Mouse (Mus musculus) gonadal fat pad, adult 2 months (tissue): Measurements from ENCODE around the gene Zfp398. TPM values are rescaled to one million over a fixed set of nuclear protein-coding genes. Genes with fewer than 3 reads are reported as not detected.
A peak's percentile ranks its signal among the peaks of the same experiment; 100 is the strongest.
"Not testable (repeated sequence)": the region's sequence is repeated elsewhere in the genome, so short reads cannot be mapped to it uniquely, and the experiment has no call there.

ENCODE experiments used
- DNase-seq: peaks from one replicate; pipeline ENCODE4 v3.0.0-alpha.2; 2012; ENCODE audit warnings: low read depth
- polyA plus RNA-seq: library from polyadenylated mRNA; depleted of rRNA; stranded (reverse); fragments of >200 nt; gene quantifications from 2 replicates; pipeline ENCODE4 v1.2.3, GENCODE M21; 2012

Gene Zfp398
- polyA plus RNA-seq, 1 experiment: 7.7 TPM

DNA sequence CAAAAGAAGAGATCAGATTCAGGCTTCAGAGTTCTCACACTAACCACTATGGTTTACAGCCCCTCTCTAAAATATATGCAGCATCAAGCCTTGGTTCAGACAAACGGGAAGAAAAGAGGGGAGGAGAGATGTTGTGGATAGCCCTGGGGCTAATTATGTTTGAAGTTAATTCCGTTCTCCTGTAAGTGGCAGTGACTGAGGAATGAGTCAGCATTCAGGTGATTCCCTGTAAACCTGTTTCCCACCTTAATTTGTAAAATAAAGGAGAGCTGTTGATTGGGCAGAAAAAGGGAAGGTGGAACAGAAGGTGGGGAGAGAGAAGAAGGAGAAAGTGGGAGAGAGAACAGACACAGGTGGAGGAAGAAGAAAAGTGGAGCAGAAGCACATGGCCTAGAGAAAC lies 11.2 kb upstream of the Zfp398 start:
- DNase-seq: no peak

DNA sequence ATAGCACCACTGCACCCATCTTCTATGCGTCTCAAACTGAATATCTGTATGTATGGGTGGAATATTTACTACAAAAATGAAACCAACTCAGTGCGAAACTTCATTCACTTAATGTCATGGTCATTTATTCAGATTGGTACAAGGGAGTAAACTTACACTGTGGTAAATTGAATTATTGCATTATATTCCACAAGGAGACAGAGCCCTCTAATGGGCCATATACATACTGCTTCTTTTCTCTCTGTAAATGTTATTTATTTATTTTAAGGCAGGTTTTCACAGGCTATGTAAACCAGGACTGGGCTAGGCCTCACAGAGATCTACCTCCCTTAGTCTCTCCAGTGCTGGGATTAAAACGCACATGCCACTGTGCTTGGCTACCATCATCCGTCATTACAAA lies 8.0 kb upstream of the Zfp398 start:
- no peak for DNase-seq

DNA sequence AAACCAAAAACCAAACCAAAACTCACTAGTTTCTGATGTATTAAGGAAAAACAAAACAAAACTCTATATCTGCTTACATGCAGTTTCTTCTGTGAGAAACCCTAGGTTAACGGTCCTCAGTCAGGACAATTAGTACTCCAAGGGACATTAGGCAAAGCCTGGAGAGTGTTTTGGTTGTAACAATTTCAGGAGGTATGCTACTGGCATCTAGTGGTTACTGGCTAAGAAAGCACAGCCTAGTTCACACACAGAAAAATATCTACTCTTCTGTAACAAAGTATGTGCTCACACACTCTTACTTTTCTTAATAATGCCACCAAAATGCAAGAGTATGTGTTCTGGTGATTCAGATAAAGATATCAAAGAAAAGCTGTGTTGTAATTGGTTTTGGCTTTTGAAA lies 6.5 kb upstream of the Zfp398 start:
- no peak for DNase-seq

DNA sequence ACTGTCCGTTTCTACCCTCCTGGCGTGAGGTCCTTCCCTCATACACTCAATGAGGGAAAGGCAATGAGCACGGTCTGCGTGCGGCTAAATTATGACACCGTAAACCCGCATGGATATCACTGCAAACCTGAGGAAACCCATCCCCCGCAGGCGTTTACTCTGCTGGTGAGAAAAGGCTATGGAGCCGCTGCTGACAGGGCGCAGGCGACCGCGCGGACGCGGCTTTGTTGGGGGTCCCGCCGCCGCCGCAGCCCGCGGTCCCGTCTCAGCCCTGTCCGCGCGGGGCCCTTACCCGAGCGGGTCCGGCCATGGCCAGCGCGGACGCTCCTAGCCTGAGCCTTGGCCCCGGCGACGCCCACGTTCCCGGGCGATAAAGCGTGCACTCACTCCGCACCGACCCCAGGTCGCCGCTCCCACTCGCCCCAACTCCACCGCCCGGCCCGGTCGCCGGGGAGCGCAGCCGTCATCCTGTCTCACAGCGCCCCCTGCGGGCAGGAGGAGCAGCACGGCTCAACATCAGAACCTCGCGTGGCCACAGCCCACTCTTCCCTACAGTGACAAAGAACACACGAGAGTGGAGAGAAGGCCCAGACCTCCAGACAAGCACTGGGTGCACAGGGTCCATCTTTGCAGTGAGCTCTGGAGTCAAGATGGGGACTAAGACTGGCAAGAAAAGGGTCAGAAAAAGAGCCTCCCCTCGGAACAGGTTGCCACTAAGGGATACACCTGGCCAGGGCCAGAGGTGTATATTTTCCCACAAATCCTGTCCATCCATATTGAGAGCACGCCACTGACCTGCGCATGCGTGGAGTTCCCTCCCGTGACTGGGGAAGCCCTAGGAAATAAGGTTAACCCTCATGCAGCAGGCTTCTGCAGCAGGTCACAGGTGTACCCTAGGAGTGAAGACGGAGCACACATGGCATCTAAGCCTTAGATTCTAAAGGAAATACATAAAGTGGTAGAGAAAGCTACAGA lies 5.1 kb upstream of the Zfp398 start, which contains the start of gene Zfp786:
Gene Zfp786, minus strand, starts transcription at position 764 of the 975 bp plus-strand sequence.
- DNase-seq: no peak

DNA sequence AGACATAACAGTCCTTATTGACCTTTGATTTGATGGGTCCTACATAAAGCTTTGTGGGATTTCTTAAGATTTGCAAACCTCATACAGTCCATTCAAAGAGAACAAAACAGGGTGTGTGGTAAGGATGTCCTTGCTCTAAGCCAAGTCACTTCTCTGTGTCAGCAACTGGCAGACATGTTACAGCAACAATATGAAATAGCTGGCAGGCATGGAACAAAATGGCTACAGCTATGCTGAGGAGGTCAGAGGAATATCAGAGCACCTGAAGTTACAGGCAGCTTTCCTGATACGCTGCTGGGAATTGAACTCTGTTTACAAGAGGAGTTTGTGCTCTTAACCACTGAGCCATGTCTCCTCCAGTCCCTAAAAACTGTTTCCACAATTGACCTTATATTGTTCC lies 3.2 kb upstream of the Zfp398 start:
- no peak for DNase-seq

DNA sequence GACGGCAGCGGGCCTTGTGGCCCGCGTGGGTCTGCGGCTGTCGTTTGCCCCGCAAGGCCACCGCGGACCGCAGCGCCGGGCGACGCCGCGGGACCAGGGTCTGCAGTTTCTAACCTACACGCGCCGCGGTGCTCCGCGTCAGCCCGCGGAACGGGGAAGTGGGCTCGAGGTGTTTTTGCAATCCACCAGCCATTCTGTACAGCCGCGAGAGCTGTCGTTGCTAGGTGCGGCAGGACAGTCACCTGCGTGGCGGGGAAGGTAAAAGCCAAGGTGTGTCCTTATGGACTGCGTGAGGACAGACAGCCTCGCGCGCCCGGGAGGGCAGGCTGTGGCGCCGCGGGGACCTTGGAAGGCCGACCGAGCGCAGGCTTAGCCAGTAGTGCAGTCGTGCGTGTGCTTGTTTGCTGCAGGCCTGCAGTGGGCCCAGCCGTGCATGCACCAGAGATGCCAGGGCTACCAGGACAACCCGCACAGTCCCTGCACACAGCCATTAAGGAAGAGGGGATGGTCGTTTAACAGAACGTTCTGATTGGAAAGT lies 592 bp downstream of the Zfp398 start:
- DNase-seq: no peak

DNA sequence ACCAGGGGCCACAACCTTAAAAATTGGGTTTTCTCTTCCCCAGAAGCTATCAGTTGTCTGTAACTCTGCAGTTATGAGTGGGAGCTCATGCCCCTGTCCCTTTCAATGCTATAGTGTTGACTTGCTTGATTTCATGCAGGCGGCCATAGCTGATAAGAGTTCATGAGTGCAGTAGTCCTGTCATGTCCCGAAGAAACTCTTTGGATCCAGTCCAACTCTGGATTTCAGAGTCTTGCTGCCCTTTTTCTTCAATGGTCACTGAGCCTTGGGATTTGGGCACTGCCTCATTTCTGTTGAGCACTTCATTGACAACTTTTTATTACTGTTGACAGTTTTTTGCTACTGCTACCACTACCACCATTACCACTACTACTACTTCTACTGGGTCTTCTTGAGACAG lies 2.2 kb downstream of the Zfp398 start:
- DNase-seq: no peak

DNA sequence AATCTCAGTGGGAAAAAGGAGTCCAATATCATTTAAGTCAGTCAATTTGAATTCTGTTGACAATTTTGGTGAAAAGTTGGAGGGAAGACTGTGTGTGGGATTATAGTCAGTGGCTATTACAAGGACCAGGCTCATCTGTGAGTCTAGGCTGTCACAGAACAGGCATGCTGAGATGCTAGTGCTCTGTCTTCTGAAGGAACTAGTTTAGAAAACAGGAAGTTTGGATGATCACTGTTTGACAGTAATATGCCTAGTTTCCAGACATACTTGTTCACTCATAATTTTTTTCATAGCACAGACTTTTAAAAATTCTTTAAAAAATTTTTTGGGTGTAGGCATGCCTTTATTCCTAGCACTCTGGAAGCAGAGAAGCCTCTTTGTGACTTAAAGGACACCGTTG lies 5.6 kb downstream of the Zfp398 start:
- DNase-seq: no peak

DNA sequence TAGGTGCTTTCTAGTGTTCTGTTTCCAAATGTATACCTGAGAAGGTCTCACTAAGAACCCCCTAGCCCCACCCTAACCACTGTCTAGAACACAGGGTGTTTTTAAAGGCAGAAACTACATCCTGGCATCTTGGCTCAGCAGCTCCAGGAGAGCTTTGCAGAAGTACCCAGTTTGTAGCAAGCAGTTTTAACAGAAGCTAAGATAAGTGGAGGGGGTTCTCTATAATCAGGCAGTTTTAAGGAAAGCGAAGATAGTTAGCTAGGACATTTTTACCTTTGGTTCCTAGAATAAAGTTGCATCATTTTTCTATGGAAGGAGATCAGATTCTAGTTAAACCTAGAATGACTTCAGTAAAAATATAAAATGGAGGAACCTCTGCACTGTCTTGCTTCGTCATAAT lies 6.4 kb downstream of the Zfp398 start:
- no peak for DNase-seq

DNA sequence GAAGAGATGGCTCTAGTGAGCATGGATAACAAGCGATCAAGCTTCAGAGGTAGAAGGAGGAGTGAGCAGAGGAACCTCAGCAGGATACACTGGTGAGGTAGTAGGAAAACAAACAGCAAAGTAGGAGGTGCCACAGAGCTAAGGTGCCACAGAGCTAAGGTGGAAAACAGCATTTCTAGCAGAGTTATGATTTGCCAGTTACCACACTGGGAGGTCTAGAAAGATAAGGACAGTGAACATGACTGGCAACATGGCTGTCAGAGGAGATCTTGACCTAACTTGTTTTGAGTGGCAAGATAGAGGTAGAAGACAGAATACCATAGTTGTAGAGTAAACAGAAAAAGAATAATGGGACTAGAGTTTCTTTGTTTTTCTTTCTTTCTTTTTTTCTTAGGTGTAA lies 6.9 kb downstream of the Zfp398 start:
- DNase-seq: no peak

DNA sequence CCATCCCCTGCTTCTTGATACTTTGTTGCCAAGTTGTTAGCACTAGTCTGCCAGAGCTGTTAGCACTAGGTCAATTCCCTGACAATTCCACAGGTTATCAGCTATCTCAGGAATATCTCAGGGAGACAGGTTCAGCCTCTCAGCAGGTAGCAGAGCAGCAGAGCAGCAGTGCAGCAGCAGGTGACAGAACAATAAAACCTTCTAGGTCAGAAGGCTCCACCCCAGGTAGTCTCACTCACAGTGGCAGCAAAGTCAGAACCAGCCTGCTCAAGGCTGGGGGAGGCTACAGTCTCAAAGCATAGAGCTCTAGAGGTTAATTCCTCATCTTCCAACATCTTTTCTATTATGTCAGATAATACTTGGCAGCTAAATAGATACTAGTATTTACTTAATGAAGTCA lies 10.3 kb downstream of the Zfp398 start:
- no peak for DNase-seq

DNA sequence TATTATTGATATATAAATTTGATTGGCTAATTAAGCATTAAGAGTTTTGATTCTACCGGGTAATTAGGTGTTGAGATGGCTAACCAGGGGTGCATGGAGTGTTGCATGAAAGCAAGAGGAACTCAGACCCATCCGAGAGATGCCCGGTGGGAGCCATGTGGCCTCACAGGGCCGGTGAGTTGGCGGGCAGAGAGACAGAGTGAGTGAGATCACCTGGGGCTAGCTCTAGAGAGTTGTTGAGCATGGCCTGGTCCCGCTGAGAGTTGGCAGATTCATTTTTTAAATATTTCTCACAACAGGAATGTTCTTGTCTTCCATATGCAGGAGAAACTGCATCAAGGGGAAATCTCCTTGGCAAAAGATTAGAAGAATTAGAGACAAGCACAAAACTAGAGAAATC lies 21.8 kb downstream of the Zfp398 start:
- no peak for DNase-seq

DNA sequence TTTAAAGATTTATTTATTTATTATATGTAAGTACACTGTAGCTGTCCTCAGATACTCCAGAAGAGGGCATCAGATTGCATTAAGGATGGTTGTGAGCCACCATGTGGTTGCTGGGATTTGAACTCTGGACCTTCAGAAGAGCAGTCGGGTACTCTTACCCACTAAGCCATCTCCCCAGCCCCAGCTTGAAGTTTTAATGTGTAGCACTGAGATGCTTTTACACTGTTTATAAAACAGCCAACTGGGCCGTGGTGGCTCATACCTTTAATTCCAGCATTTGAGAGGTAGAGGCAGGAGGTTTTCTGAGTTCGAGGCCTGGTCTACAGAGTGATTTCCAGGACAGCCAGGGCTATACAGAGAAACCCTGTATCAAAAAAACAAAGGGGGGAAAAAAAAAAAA lies 22.3 kb downstream of the Zfp398 start:
- DNase-seq: not testable (repeated sequence)

DNA sequence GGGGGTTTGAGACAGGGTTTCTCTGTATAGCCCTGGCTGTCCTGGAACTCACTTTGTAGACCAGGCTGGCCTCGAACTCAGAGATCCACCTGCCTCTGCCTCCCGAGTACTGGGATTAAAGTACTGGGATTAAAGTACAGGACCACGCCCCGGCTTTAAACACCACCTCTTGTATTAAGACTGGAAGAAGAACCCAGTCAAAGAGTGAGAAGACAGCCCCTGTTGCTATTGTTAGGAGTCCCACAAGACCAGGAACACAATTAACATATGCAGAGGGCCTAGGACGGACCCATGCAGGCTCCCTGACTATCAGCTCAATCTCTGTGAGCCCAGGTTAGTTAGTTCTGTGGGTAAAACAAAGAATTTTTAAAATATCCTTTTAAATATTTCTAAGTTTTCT lies 36.8 kb downstream of the Zfp398 start:
- DNase-seq: no peak

DNA sequence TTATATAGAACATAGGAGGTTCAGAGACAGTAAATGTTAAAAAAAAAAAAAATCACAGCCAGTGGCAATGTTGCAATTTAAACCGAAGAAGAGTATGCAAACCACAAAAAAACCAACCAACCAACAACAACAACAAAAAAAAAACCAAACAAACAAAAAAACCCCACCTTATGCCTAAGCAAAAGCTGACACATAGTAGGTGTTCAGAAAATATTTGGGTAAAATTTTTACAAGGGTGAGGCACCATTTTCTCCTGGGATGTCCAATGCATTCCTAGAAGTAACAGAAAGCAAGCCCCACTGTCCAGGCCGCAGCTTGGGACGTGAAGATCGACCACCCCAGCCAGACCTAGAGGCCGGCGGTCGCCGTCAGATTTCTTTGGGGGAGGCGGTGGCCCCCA lies 41.6 kb downstream of the Zfp398 start, which contains the start of gene Zfp282:
Gene Zfp282, plus strand, starts transcription at position 147 of the 400 bp plus-strand sequence.
- DNase-seq: no peak

DNA sequence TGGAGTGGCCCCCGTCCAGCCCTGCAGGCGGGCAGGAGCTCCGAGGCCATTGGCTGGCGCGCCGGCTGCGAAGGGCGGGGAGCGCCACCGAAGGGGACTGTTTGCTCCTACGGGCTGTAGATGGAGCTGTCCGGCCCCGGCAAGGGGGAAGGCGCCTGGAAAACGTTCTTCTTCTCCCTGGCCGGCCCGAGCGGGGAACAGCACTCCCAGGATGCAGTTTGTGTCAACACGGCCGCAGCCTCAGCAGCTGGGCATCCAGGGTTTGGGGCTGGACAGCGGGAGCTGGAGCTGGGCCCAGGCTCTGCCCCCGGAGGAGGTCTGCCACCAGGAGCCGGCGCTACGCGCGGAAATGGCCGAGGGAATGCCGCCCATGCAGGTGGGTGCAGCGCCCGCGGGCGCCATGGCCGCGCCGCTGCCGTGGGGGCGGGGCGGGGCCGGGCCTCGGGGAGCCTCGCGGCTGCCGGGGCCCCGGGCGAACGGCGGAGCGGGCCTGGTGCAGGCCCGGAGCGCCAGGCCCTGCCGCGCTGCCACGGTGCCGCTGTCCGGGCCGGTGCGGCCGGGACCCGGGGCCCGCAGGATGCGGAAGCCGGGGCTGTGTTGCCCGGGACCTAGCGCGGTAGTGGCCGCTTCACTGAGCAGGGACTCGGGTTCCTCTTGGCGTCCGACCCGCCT lies 42.1 kb downstream of the Zfp398 start:
- no peak for DNase-seq

DNA sequence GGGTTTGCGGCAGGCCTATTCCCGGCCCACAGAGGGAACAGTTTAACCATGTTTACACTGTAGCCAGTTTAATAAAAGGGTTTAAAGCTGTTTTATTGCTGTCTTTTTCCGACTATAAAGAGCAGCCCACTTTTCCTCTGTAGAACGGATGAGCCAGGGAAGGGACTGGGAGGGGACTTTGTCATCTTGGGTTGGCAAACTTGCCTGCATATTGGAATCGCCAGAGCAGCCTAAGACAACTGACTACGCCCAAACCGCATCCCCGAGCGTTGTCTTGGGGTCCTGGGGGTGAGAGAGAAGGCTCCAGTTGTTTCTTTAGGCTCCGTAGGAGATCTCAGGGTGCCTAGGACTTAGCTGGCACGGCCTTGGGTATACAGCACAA lies 42.7 kb downstream of the Zfp398 start:
- no peak for DNase-seq

DNA sequence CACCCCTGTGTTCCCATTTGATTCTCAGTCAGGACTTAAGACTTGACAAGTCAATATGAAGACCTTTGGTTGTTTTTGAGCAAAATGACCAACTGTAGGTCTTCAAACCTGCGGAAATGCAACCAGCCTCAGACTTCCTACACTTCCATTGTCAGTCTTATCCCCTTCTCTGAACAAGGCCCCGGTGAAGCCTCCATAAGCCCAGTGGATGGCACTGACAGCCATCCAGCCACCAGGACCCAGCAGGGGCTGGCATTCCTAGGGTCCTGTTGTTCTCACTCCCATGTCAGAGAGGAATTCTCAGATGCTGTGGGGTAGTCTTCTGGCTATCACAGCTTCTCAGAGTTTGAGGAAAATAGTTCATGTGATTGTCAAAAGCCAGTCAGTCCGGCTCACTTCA lies 43.1 kb downstream of the Zfp398 start:
- no peak for DNase-seq

DNA sequence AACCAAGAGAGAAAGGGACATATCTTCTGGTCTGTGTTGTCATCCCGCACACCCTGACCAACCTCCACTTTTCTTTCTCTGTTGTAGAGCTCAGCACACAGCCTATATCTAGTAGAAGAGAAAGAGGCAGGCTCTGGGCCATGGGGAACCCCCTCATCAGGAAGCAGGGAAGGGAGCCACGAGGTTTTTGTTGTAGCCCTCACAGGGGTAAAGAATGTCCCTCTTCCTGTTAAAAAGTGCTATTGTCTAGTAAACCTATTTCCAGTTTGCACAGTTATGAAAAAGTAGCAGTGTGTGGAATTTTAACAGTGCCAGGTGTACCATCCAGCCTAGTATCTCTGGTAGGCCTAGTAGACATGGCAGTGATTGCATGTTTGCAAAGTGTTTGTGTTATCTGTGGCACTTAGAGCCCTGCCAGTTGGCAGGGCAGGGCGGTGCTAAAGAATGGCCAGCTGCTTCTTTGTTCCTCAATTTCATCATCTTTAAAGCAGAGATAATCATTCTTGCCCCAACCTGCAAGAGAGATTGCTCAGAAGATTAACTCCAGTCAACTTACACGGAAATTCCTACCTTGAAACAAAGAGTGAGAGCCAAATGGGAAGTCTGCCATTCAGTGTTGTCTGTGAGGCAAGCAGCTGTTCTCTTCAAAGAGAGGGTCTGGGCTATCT lies 43.7 kb downstream of the Zfp398 start:
- peak; percentile 97 for DNase-seq

DNA sequence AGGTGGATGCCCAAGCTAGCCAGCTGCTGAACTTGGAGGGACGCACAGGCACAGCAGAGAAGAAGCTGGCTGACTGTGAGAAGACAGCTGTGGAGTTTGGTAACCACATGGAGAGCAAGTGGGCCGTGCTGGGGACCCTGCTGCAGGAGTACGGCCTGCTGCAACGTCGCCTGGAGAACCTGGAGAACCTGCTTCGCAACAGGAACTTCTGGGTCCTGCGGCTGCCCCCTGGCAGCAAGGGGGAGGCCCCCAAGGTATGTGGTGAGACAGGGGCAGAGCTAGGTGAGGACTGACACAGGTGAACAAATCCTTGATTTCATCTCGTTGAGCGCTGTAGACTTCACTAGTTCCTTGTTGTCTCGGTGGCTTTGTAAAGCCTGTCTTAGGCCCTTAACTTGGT lies 44.7 kb downstream of the Zfp398 start:
- DNase-seq: no peak

DNA sequence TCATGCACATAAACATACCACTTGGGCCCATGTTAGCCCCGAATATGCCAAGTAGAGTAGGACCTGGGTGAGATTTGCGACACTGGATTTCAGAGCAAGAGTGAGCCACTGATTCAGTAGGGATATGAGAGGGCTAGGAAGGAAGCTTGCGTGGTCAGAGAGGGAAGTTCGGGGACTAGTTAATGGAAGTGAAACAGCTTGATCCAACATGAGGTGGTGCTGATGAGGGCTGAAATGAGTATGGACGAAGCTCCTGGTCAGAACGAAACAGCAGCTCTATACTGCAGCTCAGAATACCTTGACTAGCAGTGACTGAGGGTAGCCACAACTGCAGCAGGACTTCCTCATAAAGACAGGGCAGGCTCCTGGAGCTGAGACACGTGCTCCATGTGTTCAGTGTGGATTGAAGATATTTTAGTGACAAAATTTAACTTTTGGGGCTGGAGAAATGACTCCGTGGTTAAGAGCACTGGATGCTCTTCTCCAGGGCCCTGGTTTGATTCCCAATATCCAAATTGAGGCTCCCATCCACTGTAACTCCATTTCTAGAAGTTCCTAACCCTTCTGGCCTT lies 53.4 kb downstream of the Zfp398 start:
- DNase-seq: no peak

DNA sequence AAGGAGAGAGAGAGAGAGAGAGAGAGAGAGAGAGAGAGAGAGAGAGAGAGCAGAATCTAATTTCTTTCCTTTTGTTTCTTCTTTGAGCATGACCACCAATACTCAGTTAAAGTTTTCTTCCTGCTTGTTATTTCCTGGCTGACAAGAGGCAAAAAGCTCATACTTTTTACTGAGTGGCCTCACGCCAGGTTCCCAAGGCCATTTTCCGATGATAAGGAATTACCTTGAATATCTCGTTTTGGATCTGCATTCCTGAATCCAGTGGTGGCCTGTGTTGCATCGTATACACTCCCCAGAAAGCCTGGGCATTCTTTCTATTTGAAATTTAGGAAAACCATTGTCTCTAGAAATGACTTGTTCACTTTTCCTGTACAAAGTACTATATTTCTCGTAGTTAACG lies 64.0 kb downstream of the Zfp398 start:
- no peak for DNase-seq
